Mouse (Mus musculus) heart, adult 2 months (tissue): Measurements from ENCODE around the gene Ackr1. TPM values are rescaled to one million over a fixed set of nuclear protein-coding genes. Genes with fewer than 3 reads are reported as not detected.
A peak's percentile ranks its signal among the peaks of the same experiment; 100 is the strongest.

Source experiments
- DNase-seq, 2 experiments: peaks; one replicate each; pipeline ENCODE4 v3.0.0; 2021
- H3K27ac ChIP-seq: fragments of 200-600 bp; 2 replicates; pipeline ENCODE4 v1.8.1; 2022
- H3K27me3 ChIP-seq: fragments of 200-500 bp; 2 replicates; pipeline ENCODE4 v1.6.1; 2012; ENCODE audit warnings: mild to moderate bottlenecking, low read length, inconsistent platforms, mixed read lengths; ENCODE audit not compliant: control insufficient read depth, insufficient read depth
- H3K36me3 ChIP-seq: fragments of 200-500 bp; 2 replicates; pipeline ENCODE4 v1.6.1; 2012; ENCODE audit warnings: low read length, inconsistent platforms; ENCODE audit not compliant: control insufficient read depth, insufficient read depth
- H3K4me1 ChIP-seq: fragments of 200-500 bp; 2 replicates; pipeline ENCODE4 v1.6.1; 2011; ENCODE audit warnings: low read length; ENCODE audit not compliant: control insufficient read depth, insufficient read depth
- H3K4me3 ChIP-seq: fragments of 200-600 bp; 2 replicates; pipeline ENCODE4 v1.8.1; 2022
- H3K79me2 ChIP-seq: fragments of 200-500 bp; replicated peaks from 2 replicates; pipeline ENCODE4 v1.6.1; 2012; ENCODE audit warnings: mild to moderate bottlenecking, inconsistent platforms, low read length, moderate library complexity, mixed read lengths; ENCODE audit not compliant: control insufficient read depth, insufficient read depth
- H3K9ac ChIP-seq: fragments of 200-500 bp; 2 replicates; pipeline ENCODE4 v1.6.1; 2012; ENCODE audit warnings: low read depth, mild to moderate bottlenecking, control low read depth, inconsistent platforms, low read length, mixed read lengths
- CTCF ChIP-seq: fragments of 200-600 bp; IDR thresholded peaks from 2 replicates; pipeline ENCODE4 v1.8.1; 2022; ENCODE audit warnings: antibody characterized with exemption, mild to moderate bottlenecking, moderate library complexity
- EP300 ChIP-seq: fragments of 200-500 bp; IDR thresholded peaks from 2 replicates; pipeline ENCODE4 v1.6.1; 2011; ENCODE audit warnings: low read depth, low read length, control low read depth; ENCODE audit not compliant: insufficient read depth
- POLR2A ChIP-seq: fragments of 200-500 bp; IDR thresholded peaks from 2 replicates; pipeline ENCODE4 v1.6.1; 2011; ENCODE audit warnings: mild to moderate bottlenecking, low read depth, low read length, control low read depth; ENCODE audit not compliant: insufficient read depth
- WGBS: fragments of 180-500 bp; shearing (Covaris S2); methylation state at CpG from one replicate; pipeline ENCODE4 v1.1.7; 2018; 5-methylcytosine and 5-hydroxymethylcytosine counted together
- intact Hi-C: fragments of 180-260 bp; cut with DNase I; formaldehyde crosslinking; loops from one replicate; pipeline ENCODE4 v1.15.1; 2025
- polyA plus RNA-seq: library from polyadenylated mRNA; depleted of rRNA; stranded (reverse); fragments of >200 nt; gene quantifications from 2 replicates; pipeline ENCODE4 v1.2.3, GENCODE M21; 2012
- total RNA-seq, 2 experiments: library from RNA; stranded (reverse); gene quantifications; 2 replicates each; pipeline ENCODE4 v1.2.3; 2021

The Ackr1 gene
- total and polyA plus RNA-seq, 3 experiments: 0.59 to 1.8 TPM; not detected in 1

GRCm38 (mm10) chr1:173342425-173342824 lies 8.9 kb upstream of the Ackr1 start:
- DNase-seq: no peak

GRCm38 (mm10) chr1:173339543-173339942 lies 6.0 kb upstream of the Ackr1 start:
- no peak overlapping the region for H3K9ac ChIP-seq

More at GRCm38 (mm10) chr1:173342425-173342824, 8.9 kb upstream of the Ackr1 start:
- no peaks in the 10 kb centered on the region for H3K79me2 ChIP-seq
- H3K4me1 ChIP-seq: no peaks in the 10 kb centered on the region
- H3K9ac ChIP-seq: no peak overlapping the region
- whole genome bisulfite sequencing: 83% methylated on average over 1 of the region's 1 CpGs
- intact Hi-C loops: no loop called here
- no peaks in the 10 kb centered on the region; the same call in 1 of the 2 replicates for H3K27me3 ChIP-seq
- no peak overlapping the region for H3K27ac ChIP-seq
- no peak for TF ChIP-seq CTCF
- TF ChIP-seq EP300: no peak
- no peak for TF ChIP-seq POLR2A
- no peak overlapping the region for H3K4me3 ChIP-seq
- H3K36me3 ChIP-seq: no peaks in the 10 kb centered on the region

GRCm38 (mm10) chr1:173337008-173337407 lies 3.5 kb upstream of the Ackr1 start:
- no peak for DNase-seq
- Histone ChIP-seq H3K27me3 (no peaks in the 10 kb centered on the region), H3K4me3 (no peak overlapping the region), H3K27ac (no peak overlapping the region), H3K79me2 (no peaks in the 10 kb centered on the region), H3K9ac (no peak overlapping the region), H3K4me1 (no peaks in the 10 kb centered on the region), H3K36me3 (no peaks in the 10 kb centered on the region)
- TF ChIP-seq POLR2A (no peak), EP300 (no peak), CTCF (no peak)
- 86% methylated on average over 10 of the region's 10 CpGs for whole genome bisulfite sequencing
- intact Hi-C loops: no loop called here

More at GRCm38 (mm10) chr1:173339543-173339942, 6.0 kb upstream of the Ackr1 start:
- H3K4me1 ChIP-seq: no peaks in the 10 kb centered on the region
- H3K27me3 ChIP-seq: no peaks in the 10 kb centered on the region
- H3K36me3 ChIP-seq: no peaks in the 10 kb centered on the region
- H3K4me3 ChIP-seq: no peak overlapping the region
- no peaks in the 10 kb centered on the region for H3K79me2 ChIP-seq
- 4% methylated on average over 2 of the region's 2 CpGs for WGBS
- TF ChIP-seq POLR2A: no peak
- TF ChIP-seq EP300: 0 out of 2 replicates have a peak, but pooled peaks have one; percentile 30
- peak; percentile 95 for TF ChIP-seq CTCF
- DNase-seq: peak; percentile 24 to 60
- H3K27ac ChIP-seq: no peak overlapping the region
- intact Hi-C loops: loop anchor here (1.0 to 2.0 kb wide), 2 partner anchors 37 to 59 kb away; no protein-coding TSS in a partner anchor

- no peaks in the 10 kb centered on the region for H3K27me3 ChIP-seq
Observed at GRCm38 (mm10) chr1:173335903-173336302, 2.4 kb upstream of the Ackr1 start.

GRCm38 (mm10) chr1:173332418-173332817 lies 1.1 kb downstream of the Ackr1 start:
- no peaks in the 10 kb centered on the region for H3K27me3 ChIP-seq
- no peaks in the 10 kb centered on the region for H3K36me3 ChIP-seq
- no peaks in the 10 kb centered on the region for H3K4me1 ChIP-seq
- no peak overlapping the region for H3K9ac ChIP-seq
- no peaks in the 10 kb centered on the region for H3K79me2 ChIP-seq
- H3K27ac ChIP-seq: no peak overlapping the region
- intact Hi-C loops: no loop called here
- DNase-seq: no peak
- TF ChIP-seq POLR2A (no peak), CTCF (no peak), EP300 (no peak)
- 82% methylated on average over 5 of the region's 5 CpGs for WGBS
- no peak overlapping the region for H3K4me3 ChIP-seq

More at GRCm38 (mm10) chr1:173335903-173336302, 2.4 kb upstream of the Ackr1 start:
- no peaks in the 10 kb centered on the region for H3K4me1 ChIP-seq
- no peak overlapping the region for H3K27ac ChIP-seq
- no peaks in the 10 kb centered on the region for H3K36me3 ChIP-seq
- H3K9ac ChIP-seq: no peak overlapping the region
- 55% methylated on average over 11 of the region's 11 CpGs for WGBS
- no peak overlapping the region for H3K4me3 ChIP-seq
- intact Hi-C loops: no loop called here
- no peaks in the 10 kb centered on the region for H3K79me2 ChIP-seq
- DNase-seq: no peak
- TF ChIP-seq CTCF (no peak), EP300 (no peak), POLR2A (no peak)

- Histone ChIP-seq H3K4me1 (no peaks in the 10 kb centered on the region), H3K79me2 (no peaks in the 10 kb centered on the region), H3K9ac (no peak overlapping the region), H3K4me3 (no peak overlapping the region), H3K36me3 (no peaks in the 10 kb centered on the region), H3K27ac (no peak overlapping the region), H3K27me3 (no peaks in the 10 kb centered on the region)
- intact Hi-C loops: no loop called here
- no peak for TF ChIP-seq EP300
- no peak for TF ChIP-seq CTCF
- no peak for TF ChIP-seq POLR2A
- DNase-seq: no peak
- 60% methylated on average over 5 of the region's 5 CpGs for WGBS
Observed at GRCm38 (mm10) chr1:173329743-173330142, 3.8 kb downstream of the Ackr1 start.
